Mouse (Mus musculus) hindbrain, embryonic 13.5 days (tissue): Measurements from ENCODE around the gene Hlx. TPM values are rescaled to one million over a fixed set of nuclear protein-coding genes. Genes with fewer than 3 reads are reported as not detected.
A peak's percentile ranks its signal among the peaks of the same experiment; 100 is the strongest.

ENCODE experiments used
- ATAC-seq: fragments of 200-750 bp; cut with Nextera tagmentation; 2 replicates; pipeline ENCODE4 v1.8.0; 2017; ENCODE audit warnings: moderate TSS enrichment; ENCODE audit not compliant: low FRiP score
- H3K27ac ChIP-seq: fragments of 300-500 bp; sonication (generic); 2 replicates; pipeline ENCODE4 v1.5.1; 2015; ENCODE audit warnings: inconsistent platforms, mild to moderate bottlenecking, moderate library complexity
- H3K27me3 ChIP-seq: fragments of 300-500 bp; sonication (generic); 2 replicates; pipeline ENCODE4 v1.6.1; 2015; ENCODE audit warnings: mild to moderate bottlenecking, inconsistent platforms
- H3K36me3 ChIP-seq: fragments of 300-500 bp; sonication (generic); 2 replicates; pipeline ENCODE4 v1.6.1; 2015; ENCODE audit warnings: mild to moderate bottlenecking, inconsistent platforms
- H3K4me1 ChIP-seq: fragments of 300-500 bp; sonication (generic); replicated peaks from 2 replicates; pipeline ENCODE4 v1.6.1; 2015; ENCODE audit warnings: inconsistent platforms
- H3K4me2 ChIP-seq: fragments of 300-500 bp; sonication (generic); 2 replicates; pipeline ENCODE4 v1.6.1; 2015; ENCODE audit warnings: inconsistent platforms, mild to moderate bottlenecking, moderate library complexity
- H3K4me3 ChIP-seq: fragments of 300-500 bp; sonication (generic); 2 replicates; pipeline ENCODE4 v1.5.1; 2015; ENCODE audit warnings: mild to moderate bottlenecking, inconsistent platforms
- H3K9ac ChIP-seq: fragments of 300-500 bp; sonication (generic); 2 replicates; pipeline ENCODE4 v1.6.1; 2015; ENCODE audit warnings: mild to moderate bottlenecking, inconsistent platforms
- H3K9me3 ChIP-seq: fragments of 300-500 bp; sonication (generic); 2 replicates; pipeline ENCODE4 v1.6.1; 2016; ENCODE audit warnings: inconsistent platforms
- WGBS: fragments of 180-500 bp; shearing (Covaris S2); methylation state at CpG from one replicate; pipeline ENCODE4 v1.1.7; 2015; 5-methylcytosine and 5-hydroxymethylcytosine counted together
- polyA plus RNA-seq: library from polyadenylated mRNA; unstranded; fragments of >200 nt; fragmentation: Nextera tagmentation; extraction: Ambion mirVana; gene quantifications from 2 replicates; pipeline ENCODE4 v1.2.1, GENCODE M21; 2015

Gene Hlx
- polyA plus RNA-seq, 1 experiment from 2014 or later: 2.9 TPM

DNA sequence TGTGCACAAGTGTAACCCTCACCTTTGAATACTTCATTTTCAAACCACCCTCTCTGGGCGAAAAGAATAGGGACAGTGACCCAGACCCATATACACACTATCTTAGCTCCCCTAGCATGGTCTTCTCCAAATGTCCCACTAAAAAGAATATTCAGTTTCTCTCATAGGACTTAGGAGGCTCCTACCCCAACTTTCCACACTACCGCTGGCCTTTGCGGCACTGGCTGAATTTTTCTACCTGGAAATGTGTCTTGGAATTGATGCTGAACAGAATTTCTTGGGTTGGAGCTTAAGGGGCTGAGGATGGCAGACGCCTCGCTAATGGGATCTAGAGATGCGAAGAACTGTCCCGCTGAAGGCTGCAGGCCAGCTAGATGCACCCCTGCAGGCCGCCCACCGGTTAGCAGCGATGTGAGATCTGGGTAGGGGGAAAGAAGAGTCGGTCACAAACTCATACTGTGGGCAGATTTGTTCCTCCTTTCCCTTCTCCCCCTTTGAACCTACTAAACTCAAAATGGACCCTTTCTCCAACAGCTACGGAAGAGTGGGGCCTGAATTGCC lies 1.9 kb downstream of the Hlx start:
- H3K9me3 ChIP-seq: no peaks in the 10 kb centered on the region
- H3K9ac ChIP-seq: no peak overlapping the region
- ATAC-seq: no peak
- H3K4me2 ChIP-seq: no peak overlapping the region
- no peaks in the 10 kb centered on the region for H3K36me3 ChIP-seq
- H3K4me3 ChIP-seq: no peak overlapping the region
- 3% methylated on average over 12 of the region's 12 CpGs for WGBS
- H3K4me1 ChIP-seq: peaks cover 29% of the 10 kb centered on the region
- H3K27ac ChIP-seq: no peak overlapping the region
- peaks cover 95% of the 10 kb centered on the region for H3K27me3 ChIP-seq

DNA sequence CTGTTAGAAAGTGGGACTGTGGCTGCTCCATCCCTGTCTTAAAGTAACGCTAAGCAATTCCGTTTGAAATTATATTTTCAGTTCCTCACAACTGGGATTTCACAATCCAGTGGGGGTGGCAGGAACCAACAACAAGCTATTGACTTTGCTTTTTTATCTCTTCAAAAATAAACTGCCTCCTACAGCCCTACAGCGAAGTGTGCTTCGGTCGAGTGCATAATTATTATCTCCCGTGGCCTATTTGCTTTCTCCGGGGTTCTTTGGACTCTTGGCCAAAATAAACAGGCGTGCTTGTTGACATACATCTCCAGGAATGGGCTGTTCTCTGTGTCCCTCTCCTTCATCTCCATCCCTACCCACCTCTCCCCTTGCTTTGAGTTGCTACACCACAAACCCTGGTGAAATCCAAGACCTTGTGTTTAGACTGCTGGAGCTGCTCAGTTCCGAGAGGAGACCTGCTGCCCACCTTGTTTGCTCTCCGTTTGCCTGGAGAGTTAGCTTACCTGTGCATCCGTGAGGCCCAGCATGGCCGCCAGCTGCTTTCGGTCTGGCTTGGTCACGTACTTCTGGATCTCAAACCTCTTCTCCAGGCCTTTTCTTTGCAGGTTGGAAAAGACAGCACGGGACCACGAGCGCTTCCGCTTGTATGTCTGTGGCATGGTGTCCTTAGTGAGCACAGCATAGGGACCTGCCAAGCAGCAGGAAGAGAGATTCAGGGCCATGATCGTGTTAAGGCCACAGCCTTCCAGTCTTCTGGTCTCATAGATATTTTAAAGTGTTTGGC lies 2.9 kb downstream of the Hlx start:
- H3K27me3 ChIP-seq: peaks cover 97% of the 10 kb centered on the region
- H3K9me3 ChIP-seq: no peaks in the 10 kb centered on the region
- no peak overlapping the region for H3K4me3 ChIP-seq
- no peak overlapping the region for H3K4me2 ChIP-seq
- peaks cover 29% of the 10 kb centered on the region for H3K4me1 ChIP-seq
- H3K27ac ChIP-seq: no peak overlapping the region
- H3K36me3 ChIP-seq: no peaks in the 10 kb centered on the region
- WGBS: 2% methylated on average over 19 of the region's 19 CpGs
- H3K9ac ChIP-seq: no peak overlapping the region
- no peak for ATAC-seq

DNA sequence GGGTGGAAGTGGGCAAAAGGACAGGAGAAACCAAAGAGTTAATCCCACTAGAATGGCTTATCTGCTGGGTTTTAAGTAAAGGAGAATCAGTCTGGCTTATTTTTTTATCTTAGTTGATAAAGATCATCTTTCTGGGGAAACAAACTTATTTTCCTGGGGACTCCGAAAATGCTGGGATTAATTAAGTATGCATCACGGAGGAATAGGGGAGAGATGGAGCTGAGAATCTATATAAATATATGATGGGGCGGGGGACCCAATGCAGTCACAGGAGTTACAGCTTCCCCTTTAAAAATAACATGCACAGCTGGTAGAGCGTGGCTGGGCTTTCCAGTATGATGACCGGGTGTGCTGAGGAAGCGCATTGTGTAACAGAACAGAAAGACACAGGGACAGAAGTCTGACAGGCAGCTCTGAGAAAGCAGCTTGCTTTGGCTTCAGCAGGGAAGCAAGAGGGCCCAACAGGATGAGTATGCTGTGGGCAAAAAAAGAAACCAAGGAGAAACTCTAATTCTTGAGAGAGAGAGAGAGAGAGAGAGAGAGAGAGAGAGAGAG lies 3.8 kb downstream of the Hlx start:
- 3% methylated on average over 6 of the region's 6 CpGs for WGBS
- no peak for ATAC-seq
- peaks cover 97% of the 10 kb centered on the region for H3K27me3 ChIP-seq

DNA sequence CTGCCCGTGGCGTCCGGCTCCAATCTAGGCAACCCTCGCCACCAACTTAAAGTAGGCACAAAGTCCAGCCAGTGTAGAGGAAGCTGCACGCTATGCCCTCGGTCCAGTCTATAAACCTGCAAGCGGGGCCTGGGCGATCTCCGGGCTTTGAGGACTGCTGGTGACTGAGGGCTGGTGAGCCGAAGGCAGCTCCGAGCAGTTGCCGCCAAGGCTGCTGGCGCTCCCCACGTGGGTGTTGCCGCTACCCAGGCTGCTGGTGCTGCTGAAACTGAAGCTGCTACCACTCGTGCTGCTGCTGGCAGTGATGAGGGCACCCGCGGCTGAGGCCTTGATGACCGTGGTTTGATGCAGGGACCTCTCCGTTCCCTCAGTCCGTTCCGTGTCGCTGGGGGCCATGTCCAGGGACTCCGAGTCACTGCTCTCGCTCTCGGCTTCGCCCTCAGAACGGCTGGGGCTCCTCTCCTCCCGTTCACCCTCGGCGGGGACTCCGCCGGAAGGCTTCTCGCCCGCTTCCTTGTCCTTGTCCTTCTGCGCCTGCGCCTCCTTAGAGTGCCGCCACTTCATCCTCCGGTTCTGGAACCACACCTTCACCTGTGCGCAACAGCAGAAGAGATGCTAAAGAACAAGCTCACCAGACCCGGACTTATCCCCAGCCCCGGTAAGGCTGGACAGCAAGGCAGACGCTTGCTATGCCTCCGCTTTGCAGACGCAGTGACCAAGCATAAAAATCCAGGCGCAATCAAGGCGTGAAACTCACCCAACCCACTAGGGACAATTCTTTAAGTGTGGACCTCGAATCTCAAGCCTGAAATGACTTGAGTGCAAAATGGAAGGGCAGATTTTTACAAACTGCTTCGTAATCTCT lies 4.8 kb downstream of the Hlx start:
- H3K4me1 ChIP-seq: peaks cover 22% of the 10 kb centered on the region
- WGBS: 2% methylated on average over 49 of the region's 49 CpGs
- ATAC-seq: peak; percentile 32; the same call in 1 of the 2 replicates
- H3K4me2 ChIP-seq: peak overlapping the region; percentile 59
- no peaks in the 10 kb centered on the region for H3K9me3 ChIP-seq
- no peaks in the 10 kb centered on the region for H3K36me3 ChIP-seq
- peak overlapping the region; percentile 41 for H3K4me3 ChIP-seq
- peaks cover 97% of the 10 kb centered on the region for H3K27me3 ChIP-seq
- H3K9ac ChIP-seq: peak overlapping the region; percentile 60
- no peak overlapping the region for H3K27ac ChIP-seq

More for the DNA sequence above, 3.8 kb downstream of the Hlx start:
- H3K4me1 ChIP-seq: peaks cover 24% of the 10 kb centered on the region
- no peaks in the 10 kb centered on the region for H3K9me3 ChIP-seq
- H3K36me3 ChIP-seq: no peaks in the 10 kb centered on the region
- H3K9ac ChIP-seq: no peak overlapping the region
- H3K4me3 ChIP-seq: no peak overlapping the region
- H3K27ac ChIP-seq: no peak overlapping the region
- no peak overlapping the region for H3K4me2 ChIP-seq

DNA sequence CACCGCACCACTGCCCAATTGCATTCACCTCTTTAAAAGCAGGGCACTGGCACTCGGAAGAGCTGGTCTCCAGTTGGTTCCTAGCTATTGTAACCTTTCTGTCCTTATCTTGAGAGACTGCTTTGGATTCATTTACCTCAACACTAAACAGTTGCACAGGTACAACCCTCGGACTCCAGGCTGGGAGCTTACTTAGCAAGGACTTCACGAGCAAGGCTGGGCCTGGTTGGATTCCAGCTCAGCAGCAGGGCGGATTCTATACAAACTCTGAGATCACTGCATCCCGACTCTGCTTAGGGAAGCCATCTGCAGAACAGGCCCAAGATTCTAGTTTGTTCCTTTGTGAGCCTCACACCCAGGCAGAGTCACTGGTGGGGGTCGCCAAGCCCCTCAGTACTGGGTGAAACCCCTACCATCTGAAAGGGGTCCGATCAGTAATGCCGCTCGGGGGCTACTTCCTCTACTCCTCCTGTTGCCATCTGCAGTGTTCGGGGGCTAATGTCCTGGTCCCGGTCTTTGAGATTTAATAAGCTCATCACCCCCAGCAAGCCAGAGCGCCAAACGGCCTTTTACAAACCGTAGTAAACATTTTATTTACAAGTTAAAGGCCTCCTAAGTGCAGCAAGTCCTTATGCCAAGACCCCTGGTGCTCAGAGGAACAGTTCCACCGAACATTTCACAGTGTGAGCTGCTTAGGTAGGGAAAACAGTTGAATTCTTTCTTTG lies 5.7 kb downstream of the Hlx start:
- no peak overlapping the region for H3K27ac ChIP-seq
- no peaks in the 10 kb centered on the region for H3K9me3 ChIP-seq
- no peak overlapping the region for H3K9ac ChIP-seq
- peaks cover 100% of the 10 kb centered on the region for H3K27me3 ChIP-seq
- H3K36me3 ChIP-seq: no peaks in the 10 kb centered on the region
- peaks cover 15% of the 10 kb centered on the region for H3K4me1 ChIP-seq
- WGBS: 6% methylated on average over 16 of the region's 16 CpGs
- ATAC-seq: no peak
- peak overlapping the region; percentile 59; the same call in 1 of the 2 replicates for H3K4me2 ChIP-seq
- peak overlapping the region; percentile 41; the same call in 1 of the 2 replicates for H3K4me3 ChIP-seq

DNA sequence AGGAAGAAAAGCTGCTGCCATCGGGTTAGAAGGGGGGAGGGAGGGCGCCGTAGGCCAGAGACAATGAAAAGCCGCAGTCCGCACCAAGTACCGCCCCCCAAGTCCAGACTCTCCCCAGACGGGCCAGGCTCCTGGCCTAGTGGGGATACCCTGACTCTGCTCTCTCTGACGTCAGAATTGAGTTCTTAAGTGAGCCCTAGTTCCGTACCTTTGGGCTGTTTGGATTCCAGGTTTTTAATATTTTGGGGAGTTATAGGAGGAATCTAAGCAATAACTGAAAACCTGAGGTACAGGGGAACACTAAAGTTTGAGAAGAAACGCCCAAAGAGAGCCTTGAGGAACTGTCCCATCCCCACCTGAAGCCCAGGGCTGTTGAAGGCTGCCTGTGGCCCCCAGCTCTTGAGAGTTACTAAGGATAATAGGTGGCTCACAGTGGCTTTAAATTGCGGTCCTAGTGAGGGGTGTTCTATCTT lies 7.1 kb downstream of the Hlx start:
- H3K36me3 ChIP-seq: no peaks in the 10 kb centered on the region
- H3K4me2 ChIP-seq: no peak overlapping the region
- peaks cover 100% of the 10 kb centered on the region for H3K27me3 ChIP-seq
- H3K4me1 ChIP-seq: peaks cover 12% of the 10 kb centered on the region
- no peaks in the 10 kb centered on the region for H3K9me3 ChIP-seq
- H3K27ac ChIP-seq: no peak overlapping the region
- no peak overlapping the region for H3K4me3 ChIP-seq
- no peak for ATAC-seq
- WGBS: 2% methylated on average over 11 of the region's 11 CpGs
- H3K9ac ChIP-seq: no peak overlapping the region

DNA sequence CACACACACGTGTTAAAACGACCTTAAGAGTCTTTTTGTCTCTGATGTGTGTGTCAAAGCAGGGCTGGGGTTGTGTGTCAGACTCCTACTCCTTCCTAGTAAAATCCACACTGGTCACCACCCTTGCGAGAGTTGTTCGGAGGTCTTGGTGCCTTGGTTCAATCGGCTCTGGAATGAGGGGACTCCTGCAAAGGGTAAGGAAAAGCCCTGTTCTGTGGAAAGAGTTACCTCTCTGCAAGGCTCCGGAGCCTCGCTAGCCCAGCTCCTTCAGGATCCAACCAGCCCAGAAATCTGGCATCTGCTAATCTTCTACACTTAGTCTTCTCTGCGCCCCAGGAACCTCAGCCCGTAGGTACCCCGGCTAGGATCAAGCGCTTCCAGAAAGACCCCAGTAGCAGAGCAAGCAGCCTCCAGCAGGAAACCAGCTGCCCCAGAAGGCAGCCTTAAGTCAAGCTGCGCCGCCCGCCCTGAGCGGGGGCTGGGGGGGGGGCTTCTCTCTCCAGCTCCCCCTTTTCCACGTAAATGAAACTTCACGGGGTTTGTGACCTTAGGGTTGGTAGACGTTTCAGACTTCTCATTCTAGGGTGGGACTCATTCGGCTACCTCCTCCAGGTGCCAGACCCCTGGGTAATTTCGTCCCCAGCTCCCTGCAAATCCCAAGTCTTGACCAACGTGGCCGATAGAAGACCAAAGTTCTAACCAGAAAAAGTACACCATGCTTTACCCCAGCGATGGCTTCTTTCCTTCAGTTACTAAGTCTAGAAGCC lies 7.7 kb downstream of the Hlx start:
- Histone ChIP-seq H3K36me3 (no peaks in the 10 kb centered on the region), H3K27ac (no peak overlapping the region), H3K9me3 (no peaks in the 10 kb centered on the region), H3K9ac (no peak overlapping the region), H3K4me2 (no peak overlapping the region), H3K4me3 (no peak overlapping the region), H3K27me3 (peaks cover 100% of the 10 kb centered on the region), H3K4me1 (peaks cover 12% of the 10 kb centered on the region)
- ATAC-seq: no peak
- 1% methylated on average over 23 of the region's 23 CpGs for WGBS

DNA sequence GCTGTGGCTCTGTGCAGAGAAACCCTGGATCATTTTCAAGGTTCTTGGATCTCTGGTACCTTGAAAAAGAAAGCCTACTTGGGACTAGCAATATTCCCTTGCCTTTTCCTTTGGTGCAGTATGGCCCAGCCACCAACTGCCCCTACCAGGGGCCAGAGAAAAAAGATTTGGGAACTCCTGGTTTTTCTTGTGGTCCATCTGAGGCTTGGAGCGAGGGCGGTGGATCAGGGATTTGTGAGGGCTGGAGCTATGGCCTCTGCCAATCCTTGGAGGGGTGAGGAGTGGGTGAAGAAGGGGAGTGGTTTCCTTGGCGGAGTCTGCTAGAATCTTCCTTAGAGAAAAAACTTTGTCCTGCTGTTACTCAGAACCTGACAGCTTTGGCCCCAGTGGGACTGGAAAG lies 8.5 kb downstream of the Hlx start:
- Histone ChIP-seq H3K36me3 (no peaks in the 10 kb centered on the region), H3K27me3 (peaks cover 100% of the 10 kb centered on the region)

DNA sequence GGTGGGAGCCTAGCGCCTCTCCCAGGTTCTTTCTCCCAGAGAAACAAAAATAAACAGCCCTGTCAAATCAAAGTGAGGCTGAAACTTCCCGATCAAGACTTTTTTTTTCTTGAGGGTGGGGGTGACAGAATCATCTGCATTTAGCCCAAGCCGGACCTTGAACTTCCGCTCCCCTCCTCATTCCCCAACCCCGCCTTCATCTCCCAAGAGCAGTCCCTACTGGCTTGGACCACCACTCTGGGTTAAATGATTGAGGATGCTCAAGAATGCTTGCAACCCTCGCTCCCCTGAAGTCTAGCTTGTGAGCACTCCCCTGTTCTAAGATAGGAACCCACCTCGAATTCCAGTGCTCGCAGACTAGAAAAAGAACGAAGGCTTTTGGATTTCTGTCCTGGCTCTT lies 11.3 kb downstream of the Hlx start:
- no peaks in the 10 kb centered on the region for H3K9me3 ChIP-seq
- no peak overlapping the region for H3K27ac ChIP-seq
- no peak overlapping the region for H3K4me3 ChIP-seq
- ATAC-seq: no peak
- WGBS: under 1% methylated on average over 9 of the region's 9 CpGs
- H3K4me1 ChIP-seq: no peaks in the 10 kb centered on the region
- H3K36me3 ChIP-seq: no peaks in the 10 kb centered on the region
- H3K4me2 ChIP-seq: no peak overlapping the region
- no peak overlapping the region for H3K9ac ChIP-seq
- H3K27me3 ChIP-seq: peaks cover 100% of the 10 kb centered on the region

More for the DNA sequence above, 8.5 kb downstream of the Hlx start:
- no peak overlapping the region for H3K9ac ChIP-seq
- no peak for ATAC-seq
- no peaks in the 10 kb centered on the region for H3K9me3 ChIP-seq
- no peak overlapping the region for H3K4me3 ChIP-seq
- peaks cover 12% of the 10 kb centered on the region for H3K4me1 ChIP-seq
- no peak overlapping the region for H3K27ac ChIP-seq
- 14% methylated on average over 3 of the region's 3 CpGs for WGBS
- H3K4me2 ChIP-seq: no peak overlapping the region

DNA sequence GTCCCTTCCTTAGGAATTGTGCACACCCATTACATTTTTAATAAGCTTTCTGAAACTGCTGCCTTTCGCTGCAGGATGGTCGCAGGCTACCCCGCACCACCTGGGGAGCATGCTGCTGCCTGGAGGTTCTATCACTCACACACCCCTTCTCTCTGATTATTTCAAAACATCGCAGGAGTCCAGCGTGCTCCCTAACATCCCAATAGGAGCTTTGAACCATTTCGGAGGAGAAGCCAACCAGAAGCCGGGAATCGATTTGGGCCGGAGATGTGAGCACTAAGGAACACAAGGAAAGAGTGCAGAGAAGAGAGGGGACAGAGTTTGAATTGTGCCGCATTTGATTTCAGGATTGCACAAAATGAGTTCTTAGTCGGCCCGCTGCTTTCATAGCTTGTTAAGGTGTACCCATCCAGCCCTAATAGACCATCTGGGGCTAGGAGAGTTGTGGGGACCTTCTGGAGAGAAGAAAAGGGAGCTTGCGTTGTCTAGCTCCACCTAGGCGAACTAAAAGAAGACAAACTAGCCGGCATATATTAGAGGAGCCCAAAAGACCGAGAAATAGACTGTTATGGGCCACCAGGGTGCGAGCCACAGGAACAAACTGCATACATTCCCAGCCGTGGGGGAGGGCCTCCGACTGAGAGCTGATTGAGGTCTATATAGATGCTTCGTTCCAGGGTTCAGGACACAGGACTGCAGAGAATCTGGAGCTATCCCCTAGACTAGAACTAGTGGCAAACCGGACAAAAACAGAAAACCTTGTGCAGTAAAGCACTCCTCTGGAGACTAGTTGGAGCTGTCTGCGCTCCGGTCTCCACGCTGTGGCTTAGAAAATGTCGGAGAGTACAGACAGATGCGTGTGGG lies 12.0 kb downstream of the Hlx start:
- Histone ChIP-seq H3K36me3 (no peaks in the 10 kb centered on the region), H3K4me2 (no peak overlapping the region), H3K27me3 (peaks cover 100% of the 10 kb centered on the region), H3K4me1 (no peaks in the 10 kb centered on the region), H3K27ac (no peak overlapping the region), H3K4me3 (no peak overlapping the region), H3K9me3 (no peaks in the 10 kb centered on the region), H3K9ac (no peak overlapping the region)
- no peak for ATAC-seq
- WGBS: 2% methylated on average over 26 of the region's 26 CpGs
